Mouse (Mus musculus) telencephalon, adult 2 months (tissue): ENCODE measurements around the gene Ahdc1.
"Not testable (repeated sequence)": the region's sequence is repeated elsewhere in the genome, so short reads cannot be mapped to it uniquely, and the experiment has no call there.

Experiments
- DNase-seq: peaks from one replicate; pipeline ENCODE4 v3.0.0-alpha.2; 2011; ENCODE audit warnings: low read depth, low spot score

Gene Ahdc1

GRCm38 (mm10) chr4:133094936-133095733 lies 84.1 kb downstream of the Ahdc1 start:
- no peak for DNase-seq

DNA sequence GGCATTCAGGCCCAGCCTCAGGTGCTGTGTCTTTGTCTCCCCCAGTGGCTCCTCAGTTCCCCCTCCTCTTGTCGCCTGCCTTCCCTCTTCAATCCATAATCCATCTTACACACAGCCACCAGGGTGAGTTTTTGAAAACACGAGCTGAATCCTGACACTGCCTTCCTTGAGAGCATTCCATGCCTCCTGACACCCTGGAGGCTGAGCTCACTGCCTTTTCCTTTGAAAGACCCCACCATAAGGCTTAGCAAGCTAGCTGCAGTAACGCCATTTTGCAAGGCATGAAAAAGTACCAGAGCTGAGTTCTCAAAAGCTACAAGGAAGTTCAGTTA lies 84.6 kb downstream of the Ahdc1 start:
- DNase-seq = not testable (repeated sequence)

GRCm38 (mm10) chr4:133096671-133097070 lies 85.6 kb downstream of the Ahdc1 start:
- DNase-seq = not testable (repeated sequence)

- no peak for DNase-seq
Measured at GRCm38 (mm10) chr4:133101751-133102150, 90.7 kb downstream of the Ahdc1 start.

DNA sequence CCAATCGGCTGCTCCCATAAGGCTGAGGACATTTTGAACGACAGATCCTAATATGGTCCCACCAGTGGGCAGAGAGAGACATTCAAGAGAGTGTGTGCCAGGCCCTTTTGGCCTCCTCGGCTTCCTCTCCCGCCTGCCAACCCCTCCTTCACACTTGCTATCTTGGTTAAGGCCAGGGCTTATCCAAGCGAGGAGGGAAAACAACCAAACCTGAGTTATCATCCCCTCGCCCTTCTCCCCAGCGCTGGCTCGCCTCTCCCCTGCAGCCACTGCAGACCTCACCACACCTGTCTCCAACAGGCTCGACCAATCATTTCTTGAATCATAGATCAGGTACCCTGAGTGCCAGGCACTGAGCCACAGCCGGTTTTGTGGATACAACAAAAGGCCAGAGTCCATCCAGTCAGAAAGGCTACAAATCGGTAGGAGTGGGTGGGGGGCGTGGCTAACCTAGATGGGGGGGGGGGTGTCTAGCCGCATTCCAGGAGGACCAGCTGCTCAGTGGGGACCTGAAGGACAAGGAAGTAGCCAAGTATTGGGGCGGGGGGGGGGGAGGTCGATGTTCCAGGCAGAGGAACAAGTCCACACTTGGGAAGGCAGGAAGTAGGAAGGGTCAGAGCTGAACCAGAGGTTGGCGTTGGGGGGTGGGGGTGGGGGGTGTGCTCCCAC lies 92.6 kb downstream of the Ahdc1 start:
- no peak for DNase-seq

DNA sequence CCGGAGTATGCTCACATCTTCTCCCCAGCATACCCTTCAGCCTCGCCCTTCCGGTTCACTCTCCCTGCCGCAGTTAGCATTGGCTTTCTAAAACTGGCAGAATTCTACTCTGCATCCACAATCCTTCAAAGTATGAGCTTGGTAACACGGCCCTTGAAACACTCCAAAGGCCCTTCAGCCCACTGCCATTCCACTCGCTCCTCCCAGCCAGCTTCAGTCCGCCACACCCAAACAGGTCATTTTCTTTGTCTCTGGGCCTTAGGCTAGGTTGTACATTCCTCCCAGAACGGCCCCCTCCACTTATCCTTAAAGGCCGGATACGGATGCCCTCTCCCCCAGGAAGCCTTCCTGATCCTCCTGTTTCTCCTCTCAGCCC lies 93.1 kb downstream of the Ahdc1 start:
- no peak for DNase-seq

DNA sequence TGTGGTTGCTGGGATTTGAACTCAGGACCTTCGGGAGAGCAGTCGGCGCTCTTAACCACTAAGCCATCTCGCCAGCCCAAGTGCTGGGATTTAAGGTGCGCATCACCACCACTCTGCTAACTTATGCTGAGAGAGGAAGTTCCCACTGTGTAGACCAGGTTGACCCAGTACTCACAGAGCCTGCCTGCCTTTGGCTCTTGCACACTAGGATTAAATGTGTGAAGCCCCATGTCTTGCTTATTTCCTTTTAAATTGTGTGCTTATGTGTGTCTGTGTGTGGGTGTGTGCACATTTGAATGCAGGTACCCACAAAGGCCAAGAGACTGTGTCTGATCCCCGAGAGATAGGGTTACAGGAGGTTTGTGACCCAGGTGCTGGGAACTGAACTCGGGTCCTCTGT lies 95.6 kb downstream of the Ahdc1 start:
- no peak for DNase-seq

DNA sequence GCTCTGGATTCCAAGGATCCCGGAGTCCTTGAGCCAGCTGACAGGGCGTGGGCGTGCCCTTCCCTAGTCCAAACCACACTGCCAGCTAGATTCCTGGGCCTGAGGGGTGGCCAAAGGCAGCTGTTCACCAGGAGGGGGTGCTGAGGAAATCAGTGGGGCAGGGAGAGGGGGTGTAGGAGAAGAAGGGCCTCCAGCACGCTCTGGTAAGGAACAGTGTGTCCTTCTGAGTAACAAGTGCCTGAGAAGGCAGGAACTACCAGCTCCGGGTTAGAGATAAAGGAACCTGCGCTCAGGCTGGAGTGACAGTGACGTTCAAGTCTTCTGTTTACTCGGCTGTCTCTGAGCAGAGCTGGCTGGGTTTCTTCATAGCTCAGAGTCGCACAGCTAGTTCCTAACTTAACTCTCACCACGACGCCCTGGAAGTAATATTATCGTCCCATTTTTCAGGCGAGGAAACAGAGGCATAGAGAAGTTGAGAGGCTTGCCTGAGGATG lies 96.8 kb downstream of the Ahdc1 start:
- DNase-seq = no peak

DNA sequence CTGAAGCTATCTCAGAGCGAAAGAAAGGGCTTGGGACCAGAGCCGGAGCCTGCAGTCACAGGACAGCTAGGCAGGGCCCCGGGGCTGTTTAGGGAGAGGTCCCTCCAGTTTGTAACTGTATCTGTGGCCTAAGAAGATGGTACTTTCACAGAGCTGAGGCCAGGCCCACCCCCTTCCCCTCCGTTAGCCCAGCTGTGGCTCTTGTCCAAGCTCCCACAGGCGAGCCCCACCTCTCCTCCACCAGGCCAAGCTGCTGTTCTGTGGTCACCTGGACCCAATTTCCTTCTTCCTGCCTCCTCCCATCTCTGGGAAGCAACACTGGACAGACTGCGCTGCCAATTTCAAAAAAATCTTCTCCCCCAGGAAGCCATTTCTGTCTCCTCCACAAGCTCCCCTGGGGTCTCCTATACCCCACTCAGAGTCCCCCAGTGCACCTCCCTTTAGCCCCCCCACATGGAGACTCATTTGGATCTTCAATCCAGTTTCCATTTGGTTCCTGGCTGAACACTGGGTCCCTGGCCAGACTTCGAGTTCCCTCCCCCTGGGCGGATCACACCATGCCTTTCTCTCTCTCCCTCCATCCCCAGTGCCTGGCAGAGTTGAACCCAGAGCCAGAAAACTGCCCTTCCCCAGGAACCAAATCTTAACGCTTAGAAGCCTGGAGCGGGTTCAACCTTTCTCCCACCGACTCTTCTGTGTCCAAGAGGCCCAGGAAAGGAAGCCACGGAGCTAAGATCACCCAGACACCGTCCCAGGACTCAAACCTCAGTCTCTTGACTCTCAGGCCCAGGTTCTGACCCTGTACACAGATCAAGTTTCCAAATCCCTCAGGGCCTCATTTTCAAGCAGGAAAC lies 97.6 kb downstream of the Ahdc1 start:
- no peak for DNase-seq

GRCm38 (mm10) chr4:133109335-133109801 lies 98.3 kb downstream of the Ahdc1 start:
- no peak for DNase-seq

DNA sequence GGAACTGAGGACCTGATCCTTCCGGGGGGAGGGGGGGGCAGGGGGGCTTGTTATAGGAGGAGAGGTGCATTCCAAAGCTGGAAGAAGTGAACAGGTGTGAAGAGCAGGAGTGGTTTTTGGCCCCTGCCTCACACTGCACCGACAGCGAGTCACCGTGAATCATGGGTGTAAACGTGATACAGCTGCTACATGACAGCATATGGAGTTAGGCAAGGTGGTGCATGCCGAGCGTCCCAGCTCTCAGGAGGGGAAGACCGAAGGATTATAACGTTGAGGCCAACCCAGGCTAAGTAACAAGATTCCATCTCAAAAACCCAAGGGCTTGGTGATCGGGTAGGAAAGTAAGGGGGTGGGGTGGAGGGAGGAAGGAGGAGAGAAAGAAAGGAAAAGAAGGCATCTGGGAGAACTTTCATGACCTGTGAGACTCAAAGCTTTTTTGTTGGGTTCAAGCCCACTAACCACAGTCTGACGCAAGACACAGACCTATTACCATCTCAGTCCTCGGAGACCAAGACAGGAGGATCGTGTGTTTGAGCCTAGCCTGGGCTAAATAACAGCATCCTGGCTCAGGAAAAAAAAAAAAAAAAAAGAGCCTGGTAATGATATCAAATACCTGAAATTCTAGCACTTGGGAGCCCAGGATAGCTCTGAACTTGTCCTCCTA lies 101.2 kb downstream of the Ahdc1 start:
- no peak for DNase-seq

- no peak for DNase-seq
Measured at GRCm38 (mm10) chr4:133113351-133113882, 102.4 kb downstream of the Ahdc1 start.

GRCm38 (mm10) chr4:133114762-133115161 lies 103.7 kb downstream of the Ahdc1 start:
- DNase-seq = no peak

GRCm38 (mm10) chr4:133115721-133116429 lies 104.8 kb downstream of the Ahdc1 start:
- no peak for DNase-seq

GRCm38 (mm10) chr4:133116756-133117470 lies 105.9 kb downstream of the Ahdc1 start:
- DNase-seq = no peak

GRCm38 (mm10) chr4:133117556-133118411 lies 106.7 kb downstream of the Ahdc1 start:
- no peak for DNase-seq

- DNase-seq = no peak
Measured at GRCm38 (mm10) chr4:133118775-133119375, 107.8 kb downstream of the Ahdc1 start.

GRCm38 (mm10) chr4:133119579-133119978 lies 108.5 kb downstream of the Ahdc1 start:
- no peak for DNase-seq
